ENCODE assay signal across 19 mouse cellular contexts in the genomic region with DNA sequence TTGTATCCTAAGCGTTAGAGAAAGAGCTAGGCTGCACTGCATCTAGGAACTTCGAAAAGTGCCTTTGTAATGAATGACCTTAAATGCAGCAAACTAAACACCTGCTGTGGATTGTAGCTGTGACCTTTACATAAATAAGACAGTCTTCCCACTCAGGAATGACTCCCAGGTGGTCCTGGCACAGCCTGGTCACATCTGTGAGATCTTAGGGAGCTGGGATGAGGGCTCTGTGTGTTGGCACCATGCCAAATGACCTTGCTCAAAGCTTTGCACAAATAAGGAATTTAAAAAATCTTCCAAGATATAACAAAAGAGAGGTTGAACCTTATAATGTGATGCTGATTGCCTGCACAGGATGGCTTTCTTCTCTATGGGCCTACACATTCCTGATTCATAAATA. TPM values are rescaled to one million over a fixed set of nuclear protein-coding genes. Genes with fewer than 3 reads are reported as not detected.
DNase-seq lines count a peak whose midpoint lies in the region; ATAC-seq and TF ChIP-seq lines count a peak whose summit lies in the region.
"Had no signal": no experiment of that assay in that cellular context is flagged by ENCODE, and none has a peak within 500 bp of the region (broad histone marks: within the 10 kb centered on the region; RNA-seq: fewer than 3 reads in every experiment).

No protein-coding gene starts in this region.

- no peaks in the 10 kb centered on the region for H3K27me3 ChIP-seq in embryonic facial prominence, embryonic 11.5 days (ENCODE audit: control insufficient read depth, insufficient read depth, low read length)
- no peaks in the 10 kb centered on the region for H3K27me3 ChIP-seq in embryonic facial prominence, embryonic 10.5 days (replicated peaks; ENCODE audit: low read depth, poor library complexity, severe bottlenecking)
- H3K27me3 ChIP-seq in hindbrain, postnatal 0 days (ENCODE audit: insufficient read depth, low read length): no peaks in the 10 kb centered on the region
- no peaks in the 10 kb centered on the region for H3K27me3 ChIP-seq in hindbrain, embryonic 11.5 days (ENCODE audit: control insufficient read depth, insufficient read depth, low read length)
- H3K27me3 ChIP-seq: limb, embryonic 15.5 days; neural tube, embryonic 12.5 days had no signal

- TF ChIP-seq CTCF in hindbrain, postnatal 0 days (IDR thresholded peaks at IDR 0.05; ENCODE audit: low read depth): no peak

- 71% methylated on average over 2 of the region's 2 CpGs for WGBS in embryonic facial prominence, embryonic 11.5 days
- WGBS in embryonic facial prominence, embryonic 10.5 days: 74% methylated on average over 2 of the region's 2 CpGs
- WGBS in hindbrain, postnatal 0 days: 38% methylated on average over 2 of the region's 2 CpGs
- WGBS in hindbrain, embryonic 11.5 days: 60% methylated on average over 2 of the region's 2 CpGs

- H3K36me3 ChIP-seq in embryonic facial prominence, embryonic 11.5 days (replicated peaks; ENCODE audit: control insufficient read depth, insufficient read depth, low read depth, low read length): no peaks in the 10 kb centered on the region
- no peaks in the 10 kb centered on the region for H3K36me3 ChIP-seq in embryonic facial prominence, embryonic 10.5 days (replicated peaks)
- H3K36me3 ChIP-seq in hindbrain, postnatal 0 days (ENCODE audit: insufficient read depth, low read length): no peaks in the 10 kb centered on the region
- no peaks in the 10 kb centered on the region for H3K36me3 ChIP-seq in hindbrain, embryonic 11.5 days (ENCODE audit: control insufficient read depth, insufficient read depth, low read length)
- H3K36me3 ChIP-seq: limb, embryonic 15.5 days; neural tube, embryonic 12.5 days had no signal

- no peaks in the 10 kb centered on the region for H3K4me1 ChIP-seq in embryonic facial prominence, embryonic 11.5 days (ENCODE audit: control insufficient read depth, insufficient read depth, low read length)
- H3K4me1 ChIP-seq in embryonic facial prominence, embryonic 10.5 days: no peaks in the 10 kb centered on the region; the same call in 1 of the 2 replicates
- no peaks in the 10 kb centered on the region for H3K4me1 ChIP-seq in hindbrain, postnatal 0 days (ENCODE audit: insufficient read depth, low read length)
- no peaks in the 10 kb centered on the region for H3K4me1 ChIP-seq in hindbrain, embryonic 11.5 days (replicated peaks; ENCODE audit: control insufficient read depth, insufficient read depth, low read length)
- H3K4me1 ChIP-seq: limb, embryonic 15.5 days; neural tube, embryonic 12.5 days had no signal

- no peak overlapping the region for H3K9ac ChIP-seq in embryonic facial prominence, embryonic 11.5 days (replicated peaks; ENCODE audit: low read length)
- no peak overlapping the region for H3K9ac ChIP-seq in hindbrain, postnatal 0 days (replicated peaks; ENCODE audit: low read length)
- no peak overlapping the region for H3K9ac ChIP-seq in hindbrain, embryonic 11.5 days (ENCODE audit: low read depth, low read length)
- H3K9ac ChIP-seq: limb, embryonic 15.5 days; neural tube, embryonic 12.5 days had no signal

- H3K4me3 ChIP-seq in embryonic facial prominence, embryonic 11.5 days (ENCODE audit: low read depth, low read length): no peak overlapping the region
- no peak overlapping the region for H3K4me3 ChIP-seq in embryonic facial prominence, embryonic 10.5 days
- H3K4me3 ChIP-seq in hindbrain, postnatal 0 days (ENCODE audit: low read length): no peak overlapping the region
- no peak overlapping the region for H3K4me3 ChIP-seq in hindbrain, embryonic 11.5 days (ENCODE audit: low read depth, low read length)
- H3K4me3 ChIP-seq: erythroblast, embryonic 14.5 days; limb, embryonic 15.5 days; neural tube, embryonic 12.5 days had no signal

- no peak overlapping the region for H3K4me2 ChIP-seq in embryonic facial prominence, embryonic 11.5 days (ENCODE audit: low read depth, low read length)
- H3K4me2 ChIP-seq in hindbrain, postnatal 0 days (ENCODE audit: low read depth, low read length): no peak overlapping the region
- no peak overlapping the region for H3K4me2 ChIP-seq in hindbrain, embryonic 11.5 days (replicated peaks; ENCODE audit: low read depth, low read length)
- H3K4me2 ChIP-seq: heart, embryonic 11.5 days; limb, embryonic 15.5 days; neural tube, embryonic 12.5 days had no signal

- DNase-seq in embryonic facial prominence, embryonic 11.5 days (ENCODE audit: low spot score): peak; percentile 27
- DNase-seq in embryonic facial prominence, embryonic 10.5 days (ENCODE audit: low spot score): no peak
- peak; percentile 7 for DNase-seq in hindbrain, postnatal 0 days (ENCODE audit: low spot score)
- no peak for DNase-seq in hindbrain, embryonic 11.5 days (ENCODE audit: low spot score)
- DNase-seq in right cerebral cortex, postnatal 4 days: peak; percentile 3
- no peak for DNase-seq in right cerebral cortex, postnatal 36 days (ENCODE audit: low spot score in 2 of 2)
- DNase-seq in mesoderm, embryonic 11.5 days (ENCODE audit: low read depth, low spot score): peak; percentile 60
- no peak for DNase-seq in urinary bladder, postnatal 4 days (ENCODE audit: low spot score in 2 of 2)
- DNase-seq: adrenal gland, adult 2 months; gastrocnemius, postnatal 36 days; heart, postnatal 14 days; kidney, adult 9 months; kidney, postnatal 4 days; thymus, postnatal 14 days had no signal

- no peak for ATAC-seq in embryonic facial prominence, embryonic 11.5 days (replicated peaks; ENCODE audit: insufficient number of reproducible peaks, low FRiP score, low TSS enrichment, low read depth)
- no peak for ATAC-seq in hindbrain, postnatal 0 days
- no peak for ATAC-seq in hindbrain, embryonic 11.5 days (ENCODE audit: low FRiP score)
- ATAC-seq: inflammation-experienced regulatory T-cells, adult 6 months had no signal

- H3K27ac ChIP-seq in embryonic facial prominence, embryonic 11.5 days (replicated peaks; ENCODE audit: low read depth, low read length): no peak overlapping the region
- H3K27ac ChIP-seq in embryonic facial prominence, embryonic 10.5 days (replicated peaks): no peak overlapping the region
- no peak overlapping the region for H3K27ac ChIP-seq in hindbrain, postnatal 0 days
- H3K27ac ChIP-seq in hindbrain, embryonic 11.5 days (ENCODE audit: low read depth, low read length): no peak overlapping the region
- H3K27ac ChIP-seq: limb, embryonic 15.5 days; neural tube, embryonic 12.5 days had no signal

- no peaks in the 10 kb centered on the region for H3K9me3 ChIP-seq in embryonic facial prominence, embryonic 11.5 days (replicated peaks; ENCODE audit: control insufficient read depth, low read length)
- no peaks in the 10 kb centered on the region for H3K9me3 ChIP-seq in embryonic facial prominence, embryonic 10.5 days
- no peaks in the 10 kb centered on the region for H3K9me3 ChIP-seq in hindbrain, postnatal 0 days (ENCODE audit: low read length)
- H3K9me3 ChIP-seq in hindbrain, embryonic 11.5 days (ENCODE audit: control insufficient read depth, low read length): no peaks in the 10 kb centered on the region
- H3K9me3 ChIP-seq: limb, embryonic 15.5 days; neural tube, embryonic 12.5 days had no signal

RNA-seq across cellular contexts. Expression of gene Sema3a, which starts 25.8 kb away (rescaled TPM):
- polyA plus RNA-seq in embryonic facial prominence, embryonic 11.5 days (2014; fragmentation: Nextera tagmentation; extraction: Ambion mirVana): 56.3 and 56.5 TPM in 2 replicates
- polyA plus RNA-seq in embryonic facial prominence, embryonic 10.5 days (2016; fragmentation: Nextera tagmentation; extraction: Ambion mirVana): 43.0 and 49.6 TPM in 2 replicates
- 32.3 and 36.9 TPM in 2 replicates for total RNA-seq in hindbrain, postnatal 0 days (2014; rRNA removed)
- polyA plus RNA-seq in hindbrain, postnatal 0 days (2015; fragmentation: Nextera tagmentation; extraction: Ambion mirVana): 15.6 and 16.3 TPM in 2 replicates
- polyA plus RNA-seq in hindbrain, embryonic 11.5 days (2014; fragmentation: Nextera tagmentation; extraction: Ambion mirVana): 25.6 and 28.8 TPM in 2 replicates
- polyA plus RNA-seq: inflammation-experienced regulatory T-cells, adult 6 months had no signal

Comparison
In these comparisons a context has a peak if more than half of its experiments do, and no peak if none do; other contexts are left out.
1. DNase-seq: peak in embryonic facial prominence, embryonic 11.5 days (single experiment), hindbrain, postnatal 0 days (single experiment), right cerebral cortex, postnatal 4 days (single experiment) and mesoderm, embryonic 11.5 days (single experiment); none in embryonic facial prominence, embryonic 10.5 days (single experiment), hindbrain, embryonic 11.5 days (single experiment), right cerebral cortex, postnatal 36 days (0 of 2) and urinary bladder, postnatal 4 days (0 of 2).